Mouse (Mus musculus) brain, embryonic 18.5 days (tissue): ENCODE measurements at regions not wholly inside any gene's neighbourhood (a gene's known extent, or its start where the extent isn't known, plus 50 kb on each side); places are given as distances from the start of the nearest gene placed in this dataset.

Source experiments
- DNase-seq: peaks from one replicate; pipeline ENCODE4 v3.0.0-alpha.2; 2012; ENCODE audit warnings: low read depth, low spot score

GRCm38 (mm10) chr15:69766743-69767142, 3266.0 kb upstream of the Lrrc6 start:
- DNase-seq: no peak

- DNase-seq: no peak
Observed at GRCm38 (mm10) chr15:69752616-69753015, 3251.9 kb upstream of the Lrrc6 start.

GRCm38 (mm10) chr15:69714680-69715079, 3214.0 kb upstream of the Lrrc6 start:
- DNase-seq: peak; percentile 60

- no peak for DNase-seq
Observed at GRCm38 (mm10) chr15:69713900-69714299, 3213.2 kb upstream of the Lrrc6 start.

- no peak for DNase-seq
Observed at GRCm38 (mm10) chr15:69695639-69696205, 3195.0 kb upstream of the Lrrc6 start.

GRCm38 (mm10) chr15:69690501-69690900, 3189.8 kb upstream of the Lrrc6 start:
- DNase-seq: no peak
